Mouse (Mus musculus) left cerebral cortex, postnatal 4 days (tissue): ENCODE results near the gene Magoh. TPM values are rescaled to one million over a fixed set of nuclear protein-coding genes. Genes with fewer than 3 reads are reported as not detected.
A peak's percentile ranks its signal among the peaks of the same experiment; 100 is the strongest.

Source experiments
- DNase-seq: peaks from one replicate; pipeline ENCODE4 v3.0.0-alpha.2; 2022
- intact Hi-C: fragments of 180-260 bp; cut with DNase I; formaldehyde crosslinking; loops from one replicate; pipeline ENCODE4 v1.15.1; 2025
- total RNA-seq, 2 experiments: library from RNA; stranded (reverse); gene quantifications; 2 replicates each; pipeline ENCODE4 v1.2.3; 2021

The Magoh gene
- total RNA-seq, 2 experiments from 2014 or later: 64.4 to 68.6 TPM

- DNase-seq: no peak
- intact Hi-C loops: no loop called here
Observed at GRCm38 (mm10) chr4:107886371-107886770, 6.8 kb downstream of the Magoh start.

- intact Hi-C loops: no loop called here
- DNase-seq: peak; percentile 9
Observed at GRCm38 (mm10) chr4:107889385-107889730, 9.8 kb downstream of the Magoh start.

- intact Hi-C loops: no loop called here
- peak; percentile 93 for DNase-seq
Observed at GRCm38 (mm10) chr4:107889731-107890432, 10.3 kb downstream of the Magoh start, which contains the start of gene 0610037L13Rik. TSS of gene 0610037L13Rik (plus strand) at chr4:107889813.

- no peak for DNase-seq
- intact Hi-C loops: no loop called here
Observed at GRCm38 (mm10) chr4:107892663-107893062, 13.1 kb downstream of the Magoh start.

- intact Hi-C loops: no loop called here
- DNase-seq: no peak
Observed at GRCm38 (mm10) chr4:107899211-107899927, 19.8 kb downstream of the Magoh start.

GRCm38 (mm10) chr4:107900206-107900605, 20.7 kb downstream of the Magoh start:
- no peak for DNase-seq
- intact Hi-C loops: no loop called here

GRCm38 (mm10) chr4:107904252-107904651, 24.7 kb downstream of the Magoh start:
- intact Hi-C loops: no loop called here
- DNase-seq: no peak

GRCm38 (mm10) chr4:107906561-107906960, 27.0 kb downstream of the Magoh start:
- intact Hi-C loops: no loop called here
- no peak for DNase-seq

- DNase-seq: no peak
- intact Hi-C loops: no loop called here
Observed at GRCm38 (mm10) chr4:107910020-107910419, 30.5 kb downstream of the Magoh start.

GRCm38 (mm10) chr4:107920336-107920735, 40.8 kb downstream of the Magoh start:
- DNase-seq: no peak
- intact Hi-C loops: no loop called here

- no peak for DNase-seq
- intact Hi-C loops: no loop called here
Observed at GRCm38 (mm10) chr4:107921152-107921695, 41.7 kb downstream of the Magoh start.

GRCm38 (mm10) chr4:107921952-107922351, 42.4 kb downstream of the Magoh start:
- DNase-seq: no peak
- intact Hi-C loops: no loop called here

- intact Hi-C loops: no loop called here
- peak; percentile 94 for DNase-seq
Observed at GRCm38 (mm10) chr4:107923145-107923802, 43.7 kb downstream of the Magoh start, which contains the start of gene Cpt2. TSS of gene Cpt2 (minus strand) at chr4:107923610.

GRCm38 (mm10) chr4:107923803-107924194, 44.2 kb downstream of the Magoh start:
- intact Hi-C loops: no loop called here
- no peak for DNase-seq

GRCm38 (mm10) chr4:107928269-107928668, 48.7 kb downstream of the Magoh start:
- intact Hi-C loops: no loop called here
- DNase-seq: no peak

- no peak for DNase-seq
- intact Hi-C loops: no loop called here
Observed at GRCm38 (mm10) chr4:107928726-107929125, 49.2 kb downstream of the Magoh start.

GRCm38 (mm10) chr4:107931453-107931852, 51.9 kb downstream of the Magoh start:
- no peak for DNase-seq
- intact Hi-C loops: no loop called here

GRCm38 (mm10) chr4:107933239-107933638, 53.7 kb downstream of the Magoh start:
- no peak for DNase-seq
- intact Hi-C loops: no loop called here

- intact Hi-C loops: no loop called here
- DNase-seq: no peak
Observed at GRCm38 (mm10) chr4:107935254-107935653, 55.7 kb downstream of the Magoh start.
